Mouse (Mus musculus): ENCODE results near the gene Spata45.

GRCm38 (mm10) chr1:191062241-191062780 lies 25.9 kb downstream of the Spata45 start:
- TF ChIP-seq POLR2A (IDR thresholded peaks at IDR 0.05; ENCODE audit: borderline replicate concordance, insufficient read depth, low read length), result no peak
- no peak for TF ChIP-seq CTCF (IDR thresholded peaks at IDR 0.05; ENCODE audit: borderline replicate concordance, insufficient read depth, low read depth, low read length)
